ENCODE assay signal across 20 mouse cellular contexts in the genomic region with DNA sequence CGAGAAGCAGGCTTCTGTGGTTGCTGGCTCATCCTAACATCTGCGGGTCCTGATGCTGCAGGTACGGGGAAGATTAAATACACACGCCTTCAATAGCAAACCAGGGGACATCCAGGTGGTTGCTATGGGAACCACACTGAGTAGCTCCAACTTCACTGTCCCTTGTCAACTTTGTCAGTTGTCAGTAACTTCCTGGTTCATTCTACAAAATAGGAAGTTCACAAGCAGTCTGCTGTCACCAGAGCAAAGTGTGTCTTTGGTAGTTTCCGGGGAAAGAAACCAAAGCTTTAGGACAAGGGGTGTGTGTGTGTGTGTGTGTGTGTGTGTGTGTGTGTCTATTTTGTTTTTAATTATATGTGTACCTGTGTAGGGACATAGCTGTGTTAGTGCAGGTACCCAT.
DNase-seq lines count a peak whose midpoint lies in the region; ATAC-seq and TF ChIP-seq lines count a peak whose summit lies in the region.
"Had no signal": no experiment of that assay in that cellular context is flagged by ENCODE, and none has a peak within 500 bp of the region (broad histone marks: within the 10 kb centered on the region; RNA-seq: fewer than 3 reads in every experiment).

No protein-coding gene starts in this region.

- DNase-seq in liver, postnatal 0 days = no peak
- DNase-seq in A20 (ENCODE audit: low read depth, low spot score) = peak; percentile 31
- DNase-seq in brain, adult 2 months (ENCODE audit: low read depth, low spot score) = peak; percentile 10
- DNase-seq in layer of hippocampus, adult 11-12 months (ENCODE audit: low spot score) = no peak
- DNase-seq in limb, embryonic 10.5 days (ENCODE audit: low spot score) = no peak
- DNase-seq: adrenal gland, postnatal 14 days; cerebellum, adult 11 months; lung, postnatal 14 days; thymus, postnatal 14 days had no signal

- no peak for TF ChIP-seq EP300 in liver, postnatal 0 days (IDR thresholded peaks at IDR 0.05; ENCODE audit: low read depth)

- no peak overlapping the region for H3K9ac ChIP-seq in liver, embryonic 15.5 days
- no peak overlapping the region for H3K9ac ChIP-seq in liver, postnatal 0 days (replicated peaks)
- no peak overlapping the region for H3K9ac ChIP-seq in forebrain, embryonic 12.5 days
- H3K9ac ChIP-seq: embryonic facial prominence, embryonic 15.5 days; forebrain, embryonic 13.5 days; heart, embryonic 13.5 days; kidney, embryonic 15.5 days; midbrain, embryonic 15.5 days; stomach, embryonic 15.5 days had no signal

- TF ChIP-seq CTCF in liver, postnatal 0 days (IDR thresholded peaks at IDR 0.05; ENCODE audit: low read depth) = no peak

- peak; percentile 28; the same call in 1 of the 2 replicates for ATAC-seq in liver, embryonic 15.5 days (ENCODE audit: insufficient read depth)
- ATAC-seq in liver, postnatal 0 days = no peak
- peak; percentile 72 for ATAC-seq in megakaryocyte progenitor cell, adult 5-6 weeks (replicated peaks; ENCODE audit: poor library complexity)
- no peak for ATAC-seq in forebrain, embryonic 12.5 days (ENCODE audit: low FRiP score)
- ATAC-seq: forebrain, embryonic 13.5 days; midbrain, embryonic 15.5 days had no signal

- WGBS in liver, embryonic 15.5 days (ENCODE audit: insufficient replicate concordance) = 42% methylated on average over 5 of the region's 5 CpGs
- 40% methylated on average over 5 of the region's 5 CpGs for WGBS in liver, postnatal 0 days (ENCODE audit: insufficient replicate concordance)
- WGBS in forebrain, embryonic 12.5 days = 75% methylated on average over 5 of the region's 5 CpGs
- 84% methylated on average over 5 of the region's 5 CpGs for WGBS in limb, embryonic 10.5 days

- no peaks in the 10 kb centered on the region; the same call in 1 of the 2 replicates for H3K4me1 ChIP-seq in liver, embryonic 15.5 days (replicated peaks)
- no peaks in the 10 kb centered on the region for H3K4me1 ChIP-seq in liver, postnatal 0 days (ENCODE audit: insufficient read depth)
- H3K4me1 ChIP-seq in forebrain, embryonic 12.5 days = peaks cover 25% of the 10 kb centered on the region
- peaks cover 7% of the 10 kb centered on the region; the same call in 1 of the 2 replicates for H3K4me1 ChIP-seq in limb, embryonic 10.5 days
- H3K4me1 ChIP-seq: stomach, embryonic 15.5 days had no signal

- H3K4me2 ChIP-seq in liver, embryonic 15.5 days = no peak overlapping the region
- no peak overlapping the region for H3K4me2 ChIP-seq in liver, postnatal 0 days (ENCODE audit: low read depth, low read length)
- no peak overlapping the region for H3K4me2 ChIP-seq in forebrain, embryonic 12.5 days
- H3K4me2 ChIP-seq: embryonic facial prominence, embryonic 15.5 days; forebrain, embryonic 13.5 days; heart, embryonic 13.5 days; kidney, embryonic 15.5 days; midbrain, embryonic 15.5 days; stomach, embryonic 15.5 days had no signal

- no peaks in the 10 kb centered on the region for H3K36me3 ChIP-seq in liver, embryonic 15.5 days (replicated peaks)
- H3K36me3 ChIP-seq in liver, postnatal 0 days (replicated peaks; ENCODE audit: insufficient read depth, low read length) = no peaks in the 10 kb centered on the region
- H3K36me3 ChIP-seq in forebrain, embryonic 12.5 days (replicated peaks) = no peaks in the 10 kb centered on the region
- no peaks in the 10 kb centered on the region for H3K36me3 ChIP-seq in limb, embryonic 10.5 days
- H3K36me3 ChIP-seq: embryonic facial prominence, embryonic 15.5 days; heart, embryonic 13.5 days; hindbrain, embryonic 10.5 days; kidney, embryonic 15.5 days; midbrain, embryonic 15.5 days; stomach, embryonic 15.5 days had no signal

- no peaks in the 10 kb centered on the region for H3K27me3 ChIP-seq in liver, embryonic 15.5 days
- H3K27me3 ChIP-seq in liver, postnatal 0 days (ENCODE audit: insufficient read depth, low read length) = no peaks in the 10 kb centered on the region
- H3K27me3 ChIP-seq in forebrain, embryonic 12.5 days = no peaks in the 10 kb centered on the region
- no peaks in the 10 kb centered on the region for H3K27me3 ChIP-seq in limb, embryonic 10.5 days (ENCODE audit: low read depth, poor library complexity, severe bottlenecking)
- H3K27me3 ChIP-seq: embryonic facial prominence, embryonic 15.5 days; forebrain, embryonic 13.5 days; midbrain, embryonic 15.5 days; stomach, embryonic 15.5 days had no signal

- H3K9me3 ChIP-seq in liver, embryonic 15.5 days (replicated peaks) = no peaks in the 10 kb centered on the region
- no peaks in the 10 kb centered on the region for H3K9me3 ChIP-seq in liver, postnatal 0 days (ENCODE audit: low read length)
- no peaks in the 10 kb centered on the region for H3K9me3 ChIP-seq in forebrain, embryonic 12.5 days
- H3K9me3 ChIP-seq in limb, embryonic 10.5 days (replicated peaks) = no peaks in the 10 kb centered on the region
- H3K9me3 ChIP-seq: embryonic facial prominence, embryonic 15.5 days; forebrain, embryonic 13.5 days; heart, embryonic 13.5 days; hindbrain, embryonic 10.5 days; kidney, embryonic 15.5 days; midbrain, embryonic 15.5 days; stomach, embryonic 15.5 days had no signal

- no peak overlapping the region for H3K4me3 ChIP-seq in liver, embryonic 15.5 days (replicated peaks)
- H3K4me3 ChIP-seq in liver, postnatal 0 days (ENCODE audit: low read depth, low read length) = no peak overlapping the region
- no peak overlapping the region for H3K4me3 ChIP-seq in forebrain, embryonic 12.5 days (replicated peaks)
- H3K4me3 ChIP-seq in limb, embryonic 10.5 days = no peak overlapping the region
- H3K4me3 ChIP-seq: embryonic facial prominence, embryonic 15.5 days; forebrain, embryonic 13.5 days; heart, embryonic 13.5 days; hindbrain, embryonic 10.5 days; kidney, embryonic 15.5 days; layer of hippocampus, adult 2 months; midbrain, embryonic 15.5 days; stomach, embryonic 15.5 days had no signal

- H3K27ac ChIP-seq in liver, embryonic 15.5 days (replicated peaks) = no peak overlapping the region
- H3K27ac ChIP-seq in liver, postnatal 0 days (ENCODE audit: low read depth) = no peak overlapping the region
- no peak overlapping the region for H3K27ac ChIP-seq in forebrain, embryonic 12.5 days
- H3K27ac ChIP-seq in limb, embryonic 10.5 days = no peak overlapping the region
- H3K27ac ChIP-seq: embryonic facial prominence, embryonic 15.5 days; forebrain, embryonic 13.5 days; heart, embryonic 13.5 days; hindbrain, embryonic 10.5 days; kidney, embryonic 15.5 days; layer of hippocampus, adult 2 months; midbrain, embryonic 15.5 days; stomach, embryonic 15.5 days had no signal

Comparison
In these comparisons a context has a peak if more than half of its experiments do, and no peak if none do; other contexts are left out.
1. ATAC-seq: peak in liver, embryonic 15.5 days (single experiment) and megakaryocyte progenitor cell, adult 5-6 weeks (single experiment); none in liver, postnatal 0 days (single experiment) and forebrain, embryonic 12.5 days (single experiment).
2. DNase-seq: peak in A20 (single experiment) and brain, adult 2 months (single experiment); none in liver, postnatal 0 days (single experiment), layer of hippocampus, adult 11-12 months (single experiment) and limb, embryonic 10.5 days (single experiment).